Mouse (Mus musculus): ENCODE measurements around the gene Smad1. TPM values are rescaled to one million over a fixed set of nuclear protein-coding genes. Genes with fewer than 3 reads are reported as not detected.

The Smad1 gene
- polyA plus RNA-seq, 1 experiment, result 32.8 TPM

DNA sequence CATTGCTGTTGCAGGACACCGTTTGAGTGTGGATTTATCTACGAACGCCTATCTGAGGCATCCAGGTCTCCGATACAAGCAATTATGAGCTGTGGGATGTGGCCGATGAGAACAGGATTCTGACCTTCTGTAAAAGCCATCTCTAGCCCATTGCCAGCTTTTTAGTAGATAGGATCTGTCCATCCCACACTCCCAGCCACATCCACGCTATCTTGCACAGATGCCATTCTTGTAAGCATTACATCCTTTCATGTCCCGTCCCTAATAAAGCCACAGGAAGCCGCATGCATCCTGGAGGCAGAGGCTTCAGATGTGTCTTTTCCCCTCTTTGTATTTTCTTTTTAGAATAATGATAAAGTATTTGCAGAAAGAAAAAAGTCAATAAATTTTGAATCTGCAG, 58.1 kb downstream of the Smad1 start:
- Histone ChIP-seq H3K27ac (ENCODE audit: control insufficient read depth, insufficient read depth, low read depth, low read length) (no peak overlapping the region), H3K4me3 (ENCODE audit: control insufficient read depth, low read depth, low read length) (no peak overlapping the region), H3K4me1 (ENCODE audit: control insufficient read depth, insufficient read depth, low read length) (no peaks in the 10 kb centered on the region), H3K36me3 (ENCODE audit: control insufficient read depth, insufficient read depth, low read length) (no peaks in the 10 kb centered on the region; the same call in 1 of the 2 replicates), H3K27me3 (ENCODE audit: control insufficient read depth, insufficient read depth, low read length) (no peaks in the 10 kb centered on the region)
- no peak for TF ChIP-seq POLR2A (IDR thresholded peaks at IDR 0.05; ENCODE audit: control insufficient read depth, low read depth, low read length)
- no peak for TF ChIP-seq CTCF (IDR thresholded peaks at IDR 0.05; ENCODE audit: control insufficient read depth, insufficient read depth, insufficient replicate concordance, low read depth, low read length)

DNA sequence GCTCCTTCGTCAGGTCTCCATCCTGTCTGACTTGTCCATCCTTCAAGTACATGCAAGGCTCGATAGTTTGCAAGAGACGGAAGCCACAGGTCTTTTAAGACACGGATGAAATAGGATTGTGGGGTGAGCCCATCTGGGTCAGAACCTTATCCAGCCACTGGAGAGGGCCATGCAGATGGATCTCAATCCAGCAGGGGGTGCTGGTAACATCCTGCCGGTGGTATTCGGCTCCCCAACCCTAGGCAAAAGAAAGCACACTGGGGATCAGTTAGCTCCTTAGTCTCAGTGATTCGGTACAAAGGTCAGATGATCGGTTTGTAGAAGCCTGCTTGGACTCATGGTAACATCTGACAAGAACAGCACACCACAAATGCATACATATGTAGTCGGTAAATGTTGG, 59.8 kb downstream of the Smad1 start:
- H3K27ac ChIP-seq (ENCODE audit: control insufficient read depth, insufficient read depth, low read depth, low read length), result no peak overlapping the region
- no peaks in the 10 kb centered on the region for H3K27me3 ChIP-seq (ENCODE audit: control insufficient read depth, insufficient read depth, low read length)
- no peak overlapping the region for H3K4me3 ChIP-seq (ENCODE audit: control insufficient read depth, low read depth, low read length)
- TF ChIP-seq CTCF (IDR thresholded peaks at IDR 0.05; ENCODE audit: control insufficient read depth, insufficient read depth, insufficient replicate concordance, low read depth, low read length) (peak; percentile 47; the same call in 1 of the 2 replicates), POLR2A (IDR thresholded peaks at IDR 0.05; ENCODE audit: control insufficient read depth, low read depth, low read length) (no peak)
- no peaks in the 10 kb centered on the region for H3K4me1 ChIP-seq (ENCODE audit: control insufficient read depth, insufficient read depth, low read length)
- no peaks in the 10 kb centered on the region; the same call in 1 of the 2 replicates for H3K36me3 ChIP-seq (ENCODE audit: control insufficient read depth, insufficient read depth, low read length)

DNA sequence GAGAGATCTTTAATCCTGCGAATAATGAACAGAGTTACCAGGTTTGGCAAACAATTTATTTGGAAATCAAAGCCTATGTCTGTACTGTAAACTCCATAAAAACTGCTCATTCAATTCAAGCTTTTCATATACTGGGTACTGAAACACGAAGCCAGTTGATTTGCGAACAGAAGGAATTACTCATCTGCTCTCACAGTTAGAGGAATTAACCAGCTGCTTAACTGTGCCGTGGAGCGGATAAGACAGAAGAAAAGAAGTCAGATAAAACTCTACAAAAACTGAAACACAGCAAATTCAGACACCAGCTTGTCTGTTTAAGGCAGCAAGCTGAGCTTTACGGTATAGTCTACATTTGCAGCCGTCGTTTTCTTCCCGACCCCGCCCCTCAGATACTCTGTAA, 60.7 kb downstream of the Smad1 start:
- Histone ChIP-seq H3K36me3 (ENCODE audit: control insufficient read depth, insufficient read depth, low read length) (no peaks in the 10 kb centered on the region; the same call in 1 of the 2 replicates), H3K4me1 (ENCODE audit: control insufficient read depth, insufficient read depth, low read length) (no peaks in the 10 kb centered on the region), H3K4me3 (ENCODE audit: control insufficient read depth, low read depth, low read length) (no peak overlapping the region), H3K27me3 (ENCODE audit: control insufficient read depth, insufficient read depth, low read length) (no peaks in the 10 kb centered on the region), H3K27ac (ENCODE audit: control insufficient read depth, insufficient read depth, low read depth, low read length) (no peak overlapping the region)
- no peak for TF ChIP-seq CTCF (IDR thresholded peaks at IDR 0.05; ENCODE audit: control insufficient read depth, insufficient read depth, insufficient replicate concordance, low read depth, low read length)
- no peak for TF ChIP-seq POLR2A (IDR thresholded peaks at IDR 0.05; ENCODE audit: control insufficient read depth, low read depth, low read length)

DNA sequence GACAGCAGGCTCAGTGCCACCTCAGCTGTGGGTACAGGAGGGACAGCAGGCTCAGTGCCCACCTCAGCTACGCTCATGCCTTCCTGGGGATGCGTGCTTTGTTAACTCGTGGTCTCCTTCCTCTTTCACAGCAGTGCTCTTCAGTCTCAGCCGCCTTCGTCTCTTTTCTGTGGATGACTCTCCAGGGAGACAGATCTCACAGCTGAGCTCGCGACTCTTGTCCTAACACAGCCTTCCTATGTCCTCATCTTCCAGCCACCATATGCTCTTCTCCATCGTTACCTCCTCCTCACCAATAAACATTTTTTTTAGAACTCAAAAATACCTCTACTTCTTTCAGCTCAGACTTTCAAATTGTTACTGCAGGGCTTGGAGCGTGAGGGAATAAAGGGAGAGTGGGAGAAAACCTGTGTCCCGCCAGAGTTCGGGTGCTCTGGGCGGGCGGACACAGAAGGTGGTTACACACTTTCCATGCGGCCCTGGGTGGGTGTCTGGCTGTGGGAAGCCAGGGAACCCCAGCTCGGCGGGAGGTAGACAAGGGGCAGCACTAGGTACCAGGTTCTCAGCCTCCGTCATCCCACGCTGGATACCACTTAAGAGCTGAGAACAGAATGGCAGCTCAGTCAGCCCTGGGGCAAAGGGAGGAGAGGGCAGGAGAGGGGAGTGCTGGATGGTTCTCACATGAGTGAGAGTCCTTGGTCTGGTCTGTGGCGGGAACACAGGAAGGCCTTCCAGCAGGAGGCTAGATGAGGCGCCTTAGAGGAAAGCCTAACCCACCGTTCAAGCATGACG, 67.0 kb downstream of the Smad1 start:
- no peaks in the 10 kb centered on the region for H3K4me1 ChIP-seq (ENCODE audit: control insufficient read depth, insufficient read depth, low read length)
- no peaks in the 10 kb centered on the region for H3K27me3 ChIP-seq (ENCODE audit: control insufficient read depth, insufficient read depth, low read length)
- H3K36me3 ChIP-seq (ENCODE audit: control insufficient read depth, insufficient read depth, low read length), result no peaks in the 10 kb centered on the region
- H3K27ac ChIP-seq (ENCODE audit: control insufficient read depth, insufficient read depth, low read depth, low read length), result no peak overlapping the region
- TF ChIP-seq CTCF (IDR thresholded peaks at IDR 0.05; ENCODE audit: control insufficient read depth, insufficient read depth, insufficient replicate concordance, low read depth, low read length), result no peak
- no peak for TF ChIP-seq POLR2A (IDR thresholded peaks at IDR 0.05; ENCODE audit: control insufficient read depth, low read depth, low read length)
- no peak overlapping the region for H3K4me3 ChIP-seq (ENCODE audit: control insufficient read depth, low read depth, low read length)

DNA sequence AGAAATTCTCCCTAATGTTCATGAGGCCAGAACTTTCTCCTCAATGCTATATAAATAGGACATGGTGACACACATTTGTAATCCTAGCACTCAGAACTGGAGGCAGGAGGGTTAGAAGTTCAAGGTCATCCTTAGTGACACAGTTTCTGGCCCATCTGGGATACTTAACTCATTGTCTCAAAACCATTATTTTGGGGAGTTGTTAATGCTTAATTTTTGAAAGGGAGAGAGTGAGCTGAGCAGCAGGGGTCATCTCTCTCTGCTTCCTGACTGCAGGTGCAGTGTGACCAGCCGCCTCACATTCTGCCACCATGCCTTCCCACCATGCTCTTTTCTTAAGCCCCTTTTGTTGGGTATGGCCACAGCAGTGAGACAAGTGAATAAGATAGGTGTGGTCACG, 67.7 kb downstream of the Smad1 start:
- no peaks in the 10 kb centered on the region for H3K36me3 ChIP-seq (ENCODE audit: control insufficient read depth, insufficient read depth, low read length)
- TF ChIP-seq CTCF (IDR thresholded peaks at IDR 0.05; ENCODE audit: control insufficient read depth, insufficient read depth, insufficient replicate concordance, low read depth, low read length), result no peak
- TF ChIP-seq POLR2A (IDR thresholded peaks at IDR 0.05; ENCODE audit: control insufficient read depth, low read depth, low read length), result no peak
- H3K4me1 ChIP-seq (ENCODE audit: control insufficient read depth, insufficient read depth, low read length), result no peaks in the 10 kb centered on the region
- no peak overlapping the region for H3K27ac ChIP-seq (ENCODE audit: control insufficient read depth, insufficient read depth, low read depth, low read length)
- no peaks in the 10 kb centered on the region for H3K27me3 ChIP-seq (ENCODE audit: control insufficient read depth, insufficient read depth, low read length)
- H3K4me3 ChIP-seq (ENCODE audit: control insufficient read depth, low read depth, low read length), result no peak overlapping the region

DNA sequence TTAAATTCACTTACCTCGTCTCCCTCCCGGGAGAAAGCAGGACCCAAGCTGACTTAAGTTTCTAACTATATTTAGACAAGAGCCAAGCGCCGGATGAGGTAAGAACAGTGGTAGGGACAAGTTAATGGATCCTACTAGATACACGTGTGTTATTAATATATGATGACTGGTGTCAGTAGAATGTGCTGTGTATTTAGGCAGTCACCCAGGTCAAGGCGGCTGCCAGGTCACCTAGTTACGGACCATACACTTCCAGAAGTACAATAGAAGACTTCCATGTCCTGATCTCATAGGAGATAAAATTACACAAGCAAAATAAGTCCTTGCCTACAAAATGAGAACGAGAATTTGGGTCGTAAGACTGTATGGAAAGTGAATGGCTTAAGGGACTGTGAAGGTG, 68.3 kb downstream of the Smad1 start:
- TF ChIP-seq POLR2A (IDR thresholded peaks at IDR 0.05; ENCODE audit: control insufficient read depth, low read depth, low read length), result no peak
- TF ChIP-seq CTCF (IDR thresholded peaks at IDR 0.05; ENCODE audit: control insufficient read depth, insufficient read depth, insufficient replicate concordance, low read depth, low read length), result no peak
- Histone ChIP-seq H3K4me3 (ENCODE audit: control insufficient read depth, low read depth, low read length) (no peak overlapping the region), H3K27ac (ENCODE audit: control insufficient read depth, insufficient read depth, low read depth, low read length) (no peak overlapping the region), H3K36me3 (ENCODE audit: control insufficient read depth, insufficient read depth, low read length) (no peaks in the 10 kb centered on the region), H3K27me3 (ENCODE audit: control insufficient read depth, insufficient read depth, low read length) (no peaks in the 10 kb centered on the region), H3K4me1 (ENCODE audit: control insufficient read depth, insufficient read depth, low read length) (no peaks in the 10 kb centered on the region)

DNA sequence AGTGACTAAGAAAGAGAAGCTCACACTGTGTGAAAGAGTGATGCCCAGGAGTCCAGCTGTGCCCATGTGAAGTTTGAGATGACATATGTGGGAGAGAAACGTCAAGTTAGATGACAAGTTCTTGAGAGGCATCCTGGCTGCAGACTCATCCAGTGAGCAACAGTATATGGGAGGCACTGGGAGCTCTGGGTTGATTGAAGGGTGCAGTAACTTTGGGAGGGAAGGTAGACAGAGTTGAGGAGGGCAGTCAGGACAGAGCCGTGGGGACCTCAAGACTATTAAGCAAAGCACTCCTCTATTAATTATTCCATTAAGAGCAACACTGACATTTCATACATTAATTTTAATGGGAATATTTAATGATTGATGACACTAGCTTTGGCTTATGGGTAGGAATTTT, 69.6 kb downstream of the Smad1 start:
- no peak overlapping the region for H3K27ac ChIP-seq (ENCODE audit: control insufficient read depth, insufficient read depth, low read depth, low read length)
- H3K4me3 ChIP-seq (ENCODE audit: control insufficient read depth, low read depth, low read length), result no peak overlapping the region
- H3K27me3 ChIP-seq (ENCODE audit: control insufficient read depth, insufficient read depth, low read length), result no peaks in the 10 kb centered on the region
- H3K36me3 ChIP-seq (ENCODE audit: control insufficient read depth, insufficient read depth, low read length), result no peaks in the 10 kb centered on the region
- H3K4me1 ChIP-seq (ENCODE audit: control insufficient read depth, insufficient read depth, low read length), result no peaks in the 10 kb centered on the region
- TF ChIP-seq CTCF (IDR thresholded peaks at IDR 0.05; ENCODE audit: control insufficient read depth, insufficient read depth, insufficient replicate concordance, low read depth, low read length) (no peak), POLR2A (IDR thresholded peaks at IDR 0.05; ENCODE audit: control insufficient read depth, low read depth, low read length) (no peak)

Data from testis, adult 2 months (tissue).